Mouse (Mus musculus) lung, postnatal 0 days (tissue): ENCODE results near the gene Elf2.

Experiments
- CTCF ChIP-seq: IDR thresholded peaks from 2 replicates; pipeline ENCODE4 v1.5.1; 2016; ENCODE audit warnings: antibody characterized with exemption, mild to moderate bottlenecking
- EP300 ChIP-seq: IDR thresholded peaks from 2 replicates; pipeline ENCODE4 v1.6.1; 2016; ENCODE audit warnings: antibody characterized with exemption, mild to moderate bottlenecking, control low read depth

- TF ChIP-seq CTCF (peak; percentile 13), EP300 (no peak)
Measured at GRCm38 (mm10) chr3:51224363-51225225, 115.9 kb downstream of the Elf2 start, which contains the start of gene Noct.
